Mouse (Mus musculus): ENCODE results near the gene Pogz.
"Not testable (repeated sequence)": the region's sequence is repeated elsewhere in the genome, so short reads cannot be mapped to it uniquely, and the experiment has no call there.

Pogz gene

DNA sequence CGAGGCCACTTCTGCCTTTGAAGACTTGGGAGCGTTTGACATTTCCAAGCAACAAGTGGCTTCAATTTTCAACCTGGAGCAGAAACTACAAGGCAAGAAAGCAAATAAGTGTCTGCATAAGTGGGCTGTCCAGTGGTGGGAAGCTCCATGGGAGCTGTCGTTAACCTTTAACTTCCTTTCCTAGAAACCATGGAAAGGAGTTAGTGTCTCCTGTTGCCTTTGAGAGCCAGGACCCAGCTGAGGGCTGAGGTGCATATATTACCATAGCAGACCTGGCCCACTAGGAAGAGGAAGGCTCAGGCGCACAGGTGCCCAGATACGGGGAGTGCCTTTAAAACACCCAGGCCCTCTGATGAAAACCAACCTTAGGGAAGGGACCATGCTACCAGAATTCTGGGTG lies 4.7 kb upstream of the Pogz start:
- no peak for DNase-seq (ENCODE audit: low spot score in 2 of 2)

DNA sequence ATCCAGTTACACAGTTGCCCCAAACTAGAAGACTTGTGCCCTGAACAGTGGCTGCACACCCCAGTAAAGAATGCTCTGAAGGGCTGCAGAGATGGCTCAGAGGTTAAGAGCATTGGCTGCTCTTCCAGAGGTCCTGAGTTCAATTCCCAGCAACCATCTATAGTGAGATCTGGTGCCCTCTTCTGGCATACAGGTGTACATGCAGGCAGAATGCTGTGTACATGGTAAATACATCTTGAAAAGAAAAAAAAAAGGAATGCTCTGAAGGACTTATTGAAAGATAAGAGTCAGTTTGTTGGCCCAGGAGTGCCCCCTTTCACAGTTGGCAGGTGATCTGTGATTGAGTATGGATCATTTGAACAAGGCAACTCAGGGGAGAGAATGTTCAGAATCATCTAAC lies 4.0 kb upstream of the Pogz start:
- DNase-seq (ENCODE audit: low spot score in 2 of 2), result no peak

DNA sequence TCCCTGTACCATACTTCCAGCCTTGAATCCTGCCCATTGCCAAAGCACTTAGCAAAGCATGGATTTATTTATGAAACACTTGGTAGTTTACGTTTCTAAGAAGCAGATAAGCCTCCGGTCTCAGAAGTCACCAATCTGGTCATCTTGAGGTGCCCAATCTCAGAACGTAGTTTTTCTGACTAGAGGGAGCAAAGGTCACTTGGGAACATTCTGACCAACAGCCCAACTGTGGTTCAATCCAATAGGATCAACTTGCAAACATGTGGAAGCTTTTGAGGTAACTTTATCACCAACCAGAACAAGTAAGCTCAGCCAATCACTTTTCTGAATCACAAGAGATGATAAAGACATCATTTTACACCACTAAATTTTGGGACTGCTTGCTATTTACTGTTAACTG lies 2.0 kb upstream of the Pogz start:
- DNase-seq (ENCODE audit: low spot score in 2 of 2), result no peak

DNA sequence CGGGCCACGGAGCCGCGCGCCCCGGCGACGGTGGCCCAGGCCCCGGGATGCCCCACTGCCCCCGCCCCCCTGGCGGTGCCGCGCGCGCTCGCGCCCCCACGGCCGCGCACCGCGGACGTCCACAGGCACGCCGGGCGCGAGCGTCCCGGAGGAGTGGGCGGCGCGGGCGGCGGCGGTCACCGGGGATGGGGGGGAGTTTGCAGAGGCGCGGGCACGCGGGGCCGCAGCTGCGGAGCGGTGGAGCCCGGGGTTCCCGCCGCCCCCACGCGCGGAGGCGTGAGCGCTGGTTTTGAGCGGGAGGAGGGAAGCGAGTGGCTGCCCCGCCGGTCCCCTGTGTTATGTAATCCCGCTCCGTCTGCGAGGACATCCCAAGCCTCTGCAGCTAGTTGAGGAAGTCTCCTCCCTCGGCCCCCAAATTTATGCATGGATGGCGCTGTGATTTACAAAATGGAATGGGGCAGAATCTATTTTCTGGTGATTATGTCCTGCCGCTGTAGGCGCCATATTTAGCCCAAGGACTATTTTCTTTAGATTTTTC lies 661 bp downstream of the Pogz start:
- DNase-seq (ENCODE audit: low spot score in 2 of 2), result peak; percentile 93 to 95

DNA sequence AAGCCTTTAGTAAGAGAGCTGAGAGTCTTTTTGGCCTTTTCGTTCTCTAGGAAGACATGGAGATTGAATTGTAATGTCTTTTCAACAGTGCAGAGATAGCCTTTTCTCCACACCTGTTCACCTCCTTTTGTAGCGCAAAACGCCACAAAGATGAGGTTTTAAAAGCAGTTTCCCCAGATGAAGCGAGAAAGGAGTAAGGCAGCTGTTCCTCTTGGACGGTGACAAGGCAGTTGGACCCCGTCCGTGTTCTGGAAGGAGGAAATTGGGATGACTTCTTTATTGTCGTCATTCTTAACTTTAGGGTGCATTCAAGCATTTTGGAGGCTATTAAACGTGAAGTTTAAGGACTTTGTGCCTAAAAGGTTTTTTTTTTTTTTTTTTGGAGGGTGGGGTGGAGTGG lies 1.3 kb downstream of the Pogz start:
- DNase-seq (ENCODE audit: low spot score in 2 of 2), result peak in 1 of 2 experiments; percentile 33

DNA sequence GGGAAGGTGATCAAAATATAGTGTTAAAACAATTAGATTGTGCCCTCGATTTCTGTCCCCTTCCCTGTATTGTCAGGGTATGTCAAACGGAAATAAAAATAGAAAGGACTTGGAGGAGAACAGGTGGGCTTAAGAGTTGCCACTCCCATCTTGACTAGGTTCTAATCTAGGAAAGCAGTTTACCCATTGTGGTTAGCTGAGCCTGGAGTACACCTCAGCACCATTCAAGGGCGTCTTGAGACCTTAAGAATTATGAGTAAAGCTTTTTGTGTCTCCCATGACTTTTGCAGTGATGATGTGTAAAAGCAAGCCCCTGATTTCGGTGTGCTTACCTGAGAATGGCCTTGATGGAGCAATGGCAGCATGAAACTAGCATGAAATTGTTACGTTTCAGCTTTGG lies 1.7 kb downstream of the Pogz start:
- no peak for DNase-seq (ENCODE audit: low spot score in 2 of 2)

DNA sequence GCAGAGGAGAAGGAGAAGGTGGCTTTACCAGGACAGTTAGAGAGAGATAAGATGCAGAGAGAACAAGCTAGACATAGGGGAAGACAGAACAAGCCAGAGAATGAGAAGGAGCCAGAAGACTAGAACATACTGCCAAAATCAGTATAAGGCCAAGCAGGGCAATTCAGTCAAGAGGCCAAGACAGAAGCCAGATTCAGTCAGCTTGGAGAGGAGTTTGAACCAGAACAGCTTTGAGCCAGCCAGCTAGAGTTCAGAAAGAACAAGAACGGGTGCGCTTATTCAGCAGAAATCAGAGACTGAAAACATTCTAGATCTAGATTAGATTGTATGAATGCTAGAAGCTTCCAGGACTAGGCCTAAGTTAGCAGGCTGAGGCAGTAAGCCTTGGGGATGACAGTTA lies 10.0 kb downstream of the Pogz start:
- no peak for DNase-seq (ENCODE audit: low spot score in 2 of 2)

DNA sequence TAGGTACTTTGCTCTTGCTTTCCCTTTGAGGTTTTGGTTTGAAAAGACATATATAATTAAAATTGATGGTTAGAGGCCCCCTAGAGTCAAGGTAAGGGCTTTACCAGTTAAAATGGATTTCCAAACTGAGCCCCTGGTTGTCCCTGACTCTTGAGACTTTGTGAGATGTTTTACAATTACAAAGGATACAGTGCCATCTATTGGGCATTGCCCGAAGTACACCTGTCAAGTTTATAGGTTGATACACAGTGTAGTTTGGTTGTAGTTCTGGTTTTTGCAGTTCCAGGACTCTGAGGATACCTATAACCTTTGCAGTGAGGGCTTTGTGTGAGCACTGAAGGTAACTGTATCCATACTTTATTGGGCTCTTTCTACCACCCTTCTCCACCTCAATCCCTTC lies 12.0 kb downstream of the Pogz start:
- peak; percentile 56 to 76 for DNase-seq (ENCODE audit: low spot score in 2 of 2)

DNA sequence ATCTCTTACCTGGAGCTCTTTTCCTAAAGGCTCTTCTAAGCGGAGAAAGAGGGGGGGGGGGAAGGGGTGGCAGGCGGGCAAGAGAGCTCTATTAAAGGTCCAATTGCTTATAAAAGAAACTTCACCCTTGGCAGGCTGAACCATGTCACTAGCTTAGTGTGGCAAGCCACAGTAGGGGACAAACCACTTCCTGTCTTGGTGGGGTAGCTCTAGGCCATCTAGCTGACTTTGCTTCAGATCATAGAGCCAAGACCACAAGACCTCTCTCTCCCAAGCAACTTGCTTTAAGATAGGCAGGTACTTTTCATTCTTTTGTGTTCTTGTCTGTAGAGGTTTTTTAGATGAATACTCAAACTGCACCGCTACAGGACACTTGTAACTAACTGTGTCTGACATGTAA lies 14.4 kb downstream of the Pogz start:
- DNase-seq (ENCODE audit: low spot score in 2 of 2), result no peak

DNA sequence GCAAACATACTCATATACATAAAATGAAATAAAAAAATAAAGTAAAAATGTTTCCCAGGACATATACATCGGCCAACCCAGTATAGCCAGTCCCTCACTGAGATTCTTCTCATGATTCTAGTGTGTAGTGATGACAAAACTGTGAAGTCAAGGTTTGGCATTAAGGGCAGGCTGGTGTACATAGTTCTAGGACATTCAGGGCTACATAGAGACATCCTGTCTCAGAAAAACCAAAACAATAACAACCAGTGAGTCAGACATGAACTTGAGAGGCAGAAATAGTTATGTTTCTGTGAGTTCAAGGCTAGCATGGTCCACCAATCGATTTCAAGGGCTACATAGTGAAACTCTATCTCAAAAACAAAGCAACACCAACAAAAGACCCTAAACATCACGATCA lies 14.8 kb downstream of the Pogz start:
- DNase-seq (ENCODE audit: low spot score in 2 of 2), result no peak

DNA sequence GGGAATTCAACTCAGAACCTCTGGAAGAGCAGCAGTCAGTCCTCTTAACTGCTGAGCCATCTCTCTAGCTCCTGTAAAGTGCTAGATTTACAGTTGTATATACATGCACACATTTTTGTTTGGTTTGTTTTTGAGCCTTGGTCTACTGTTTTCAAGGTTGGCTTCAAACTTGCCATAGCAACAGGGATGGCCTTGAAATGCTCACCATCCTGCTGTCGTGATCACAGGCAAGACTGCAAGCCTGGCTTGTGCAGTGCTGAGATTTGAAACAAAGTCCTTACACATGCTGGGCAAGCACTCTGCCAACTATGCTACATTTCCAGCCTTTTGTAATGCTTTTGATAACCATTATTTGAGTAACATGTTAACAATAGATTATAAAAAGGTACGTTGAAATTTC lies 22.1 kb downstream of the Pogz start:
- DNase-seq (ENCODE audit: low spot score in 2 of 2), result no peak

DNA sequence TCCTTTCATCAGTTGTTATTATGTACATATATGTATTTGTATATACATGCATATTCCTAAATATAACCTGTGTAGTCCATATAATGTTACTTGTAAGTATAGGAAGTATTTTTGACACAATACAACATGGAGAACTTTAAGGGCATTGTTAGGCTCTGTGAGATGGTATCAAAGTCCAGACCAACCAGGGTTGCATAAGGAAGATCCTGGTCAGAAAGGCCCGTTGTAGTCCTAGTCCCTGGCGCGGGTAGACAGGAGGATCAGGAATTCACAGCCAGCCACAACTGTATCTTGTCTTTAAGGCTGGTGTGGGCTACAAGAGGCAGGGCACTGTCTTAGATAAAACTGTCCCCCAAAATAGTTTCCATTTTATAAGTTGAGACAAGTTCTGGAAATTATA lies 31.6 kb downstream of the Pogz start:
- DNase-seq (ENCODE audit: low spot score in 2 of 2), result no peak

DNA sequence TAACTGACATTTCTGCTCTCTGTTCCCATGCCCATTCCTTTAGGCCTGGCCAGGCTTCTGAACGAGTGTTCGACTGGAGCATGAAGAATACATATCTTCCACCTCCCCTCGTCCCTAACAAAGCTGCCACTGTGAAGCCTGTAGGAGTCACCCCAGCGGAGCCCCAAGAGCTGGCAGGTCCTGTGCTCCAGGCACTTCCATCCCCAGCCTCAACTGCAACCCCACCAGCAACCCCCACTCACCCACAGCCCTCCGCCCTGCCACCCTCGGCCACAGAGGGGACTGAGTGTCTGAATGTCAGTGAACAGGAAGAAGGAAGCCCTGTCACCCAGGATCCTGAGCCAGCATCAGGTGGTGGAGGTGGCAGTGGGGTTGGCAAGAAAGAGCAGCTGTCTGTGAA lies 41.3 kb downstream of the Pogz start:
- DNase-seq (ENCODE audit: low spot score in 2 of 2), result no peak

DNA sequence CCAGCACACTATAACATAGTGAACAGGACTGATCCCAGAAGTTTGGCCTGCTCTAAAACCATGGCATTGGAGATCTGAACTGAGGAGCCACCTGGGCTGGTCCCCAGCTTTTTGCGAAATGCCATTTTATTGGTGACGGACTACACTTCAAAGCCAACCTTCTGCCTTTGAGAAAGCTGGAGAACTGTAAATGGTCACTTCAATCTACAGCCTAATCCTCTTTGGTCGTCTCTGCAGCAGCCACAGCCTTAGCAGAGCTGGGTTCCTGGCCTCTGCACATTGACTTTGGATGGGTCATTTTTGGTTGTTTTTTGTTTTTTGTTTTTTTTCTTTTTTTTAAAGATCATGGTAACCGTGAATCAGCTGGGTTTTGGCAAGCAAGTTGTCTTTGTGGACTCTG lies 44.5 kb downstream of the Pogz start:
- DNase-seq (ENCODE audit: low spot score in 2 of 2), result no peak

DNA sequence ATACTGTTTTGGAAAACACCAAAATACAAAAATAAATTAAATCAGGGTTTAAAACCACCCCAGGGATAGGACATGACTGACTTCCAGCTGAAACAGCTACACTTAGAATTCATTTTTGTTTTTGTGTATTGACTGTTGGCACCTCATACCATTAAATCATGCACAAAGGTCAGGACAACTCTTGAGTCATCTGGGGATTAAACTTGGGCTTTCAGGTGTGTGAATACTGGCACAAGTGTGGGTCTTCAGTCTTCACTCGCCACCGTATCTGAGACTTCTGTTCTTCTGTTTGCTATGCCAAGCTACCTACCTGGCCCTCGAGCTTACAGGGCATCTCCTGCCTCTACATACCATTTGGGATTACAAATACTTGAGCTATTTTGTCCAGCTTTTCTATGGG lies 45.2 kb downstream of the Pogz start:
- no peak for DNase-seq (ENCODE audit: low spot score in 2 of 2)

DNA sequence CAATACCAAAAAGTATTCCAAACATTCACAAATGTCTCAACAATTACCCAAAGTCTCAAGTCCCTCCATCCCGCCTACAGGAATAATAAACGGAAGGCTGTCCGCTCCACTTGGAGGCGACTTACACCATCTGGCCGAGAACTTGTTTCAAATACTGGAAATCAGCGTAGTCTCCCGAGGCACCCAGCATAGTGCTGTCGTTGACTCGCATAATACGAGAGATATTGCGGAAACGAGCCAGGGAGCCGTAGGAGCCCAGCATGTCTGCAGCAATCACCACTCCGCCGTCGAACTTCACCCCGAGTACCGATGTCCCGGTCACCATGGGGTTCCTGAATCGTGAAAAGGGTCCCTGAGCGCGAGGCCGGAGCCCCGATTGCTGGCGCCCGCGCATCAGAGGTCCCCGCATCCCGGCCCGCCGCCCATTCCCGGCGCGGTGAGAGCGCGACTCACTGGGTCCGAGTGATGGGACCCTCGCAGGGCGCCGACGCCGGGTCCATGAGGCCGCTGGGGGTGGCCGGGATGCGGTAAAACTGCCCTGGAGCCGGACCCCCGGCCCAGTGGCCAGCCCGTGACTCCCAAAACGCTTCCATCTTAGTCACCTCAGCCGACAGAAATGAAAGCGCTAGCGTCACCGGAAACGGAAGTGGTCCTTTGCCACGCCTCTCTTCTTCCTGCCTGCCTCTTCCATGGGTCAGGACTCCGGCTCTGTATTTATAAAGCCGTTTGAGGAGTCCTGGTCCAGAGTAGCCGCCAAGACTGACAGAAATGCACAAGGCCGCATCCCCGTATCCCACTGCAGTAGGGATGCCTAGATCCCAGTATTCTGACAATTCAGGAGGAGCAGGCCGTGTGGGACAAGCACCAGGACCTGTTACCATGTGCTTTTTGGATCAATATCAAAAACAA lies 49.2 kb downstream of the Pogz start, which contains the start of gene Psmb4:
Psmb4 (minus strand) TSS at position 646 of the 909 bp plus-strand sequence.
- peak; percentile 90 to 93 for DNase-seq (ENCODE audit: low spot score in 2 of 2)

DNA sequence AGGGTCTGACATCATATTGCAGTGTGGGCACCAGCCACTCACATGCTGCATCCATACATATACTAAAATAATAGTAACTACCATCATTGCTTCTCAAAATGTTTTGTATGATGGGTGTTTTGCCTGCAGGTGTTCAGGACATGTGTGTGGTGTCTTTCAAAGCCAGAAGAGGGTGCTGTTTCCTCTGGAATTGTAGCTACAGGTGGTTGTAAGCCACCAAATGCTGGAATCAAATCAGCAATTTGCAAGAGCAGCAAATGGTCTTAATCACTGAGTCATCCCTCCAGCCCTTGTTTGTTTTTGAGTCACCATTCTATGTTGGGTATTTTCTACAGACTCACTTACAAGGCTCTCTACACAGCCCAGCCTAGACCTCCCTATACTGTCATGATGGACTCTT lies 51.2 kb downstream of the Pogz start:
- no peak for DNase-seq (ENCODE audit: low spot score in 2 of 2)

DNA sequence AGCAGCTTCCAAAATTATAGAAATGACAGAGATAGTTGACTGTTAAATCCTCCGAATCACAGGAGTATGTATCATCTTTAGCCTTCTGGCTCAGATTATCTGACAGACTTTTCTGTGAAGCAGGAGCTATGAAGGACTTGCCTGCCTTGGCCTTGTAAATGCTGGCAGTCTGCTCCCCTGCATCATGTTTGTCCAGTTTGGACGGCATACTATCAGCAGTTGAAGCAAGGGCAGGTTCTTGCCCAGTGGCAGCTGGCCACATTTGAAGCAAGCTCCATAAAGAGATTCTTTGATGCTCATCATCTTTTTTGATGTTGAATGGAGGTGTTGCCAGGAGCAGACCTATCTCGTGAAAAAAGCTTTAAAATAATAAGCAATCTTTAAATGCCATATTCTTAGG lies 56.7 kb downstream of the Pogz start:
- no peak for DNase-seq (ENCODE audit: low spot score in 2 of 2)

DNA sequence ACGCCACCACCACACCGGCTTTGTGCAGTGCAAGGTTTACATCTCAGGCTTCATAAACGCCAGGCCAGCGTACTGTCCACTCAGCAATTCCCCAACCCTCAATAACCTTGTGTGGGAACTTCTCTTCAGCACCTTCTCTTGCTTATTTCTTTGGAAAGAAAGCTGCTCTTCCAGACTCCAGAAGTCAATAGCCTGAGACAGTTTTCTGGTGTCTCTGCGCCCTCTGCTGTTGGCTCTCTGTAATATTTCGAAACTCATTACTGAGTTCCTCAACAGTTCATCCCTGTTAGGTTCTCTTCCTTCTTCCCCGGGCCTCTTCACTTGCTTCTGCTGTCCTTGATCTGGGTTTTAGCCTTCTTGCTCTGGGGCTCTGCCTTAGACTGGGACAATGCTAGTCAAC lies 65.4 kb downstream of the Pogz start:
- peak; percentile 67 to 79 for DNase-seq (ENCODE audit: low spot score in 2 of 2)

DNA sequence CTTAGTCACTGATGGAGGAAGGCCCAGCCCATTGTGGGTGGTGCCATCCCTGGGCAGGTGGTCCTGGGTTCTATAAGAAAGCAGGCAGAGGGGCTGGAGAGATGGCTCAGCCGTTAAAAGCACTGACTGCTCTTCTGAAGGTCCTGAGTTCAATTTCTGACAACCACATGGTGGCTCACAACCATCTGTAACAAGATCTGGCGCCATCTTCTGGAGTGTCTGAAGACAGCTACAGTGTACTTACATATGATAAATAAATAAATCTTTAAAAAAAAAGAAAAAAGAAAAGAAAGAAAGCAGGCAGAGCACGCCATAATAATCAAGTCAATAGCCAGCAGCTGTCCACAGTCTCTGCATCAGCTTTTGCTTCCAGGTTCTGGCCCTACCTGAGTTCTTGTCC lies 67.4 kb downstream of the Pogz start:
- DNase-seq (ENCODE audit: low spot score in 2 of 2), result not testable (repeated sequence)

DNA sequence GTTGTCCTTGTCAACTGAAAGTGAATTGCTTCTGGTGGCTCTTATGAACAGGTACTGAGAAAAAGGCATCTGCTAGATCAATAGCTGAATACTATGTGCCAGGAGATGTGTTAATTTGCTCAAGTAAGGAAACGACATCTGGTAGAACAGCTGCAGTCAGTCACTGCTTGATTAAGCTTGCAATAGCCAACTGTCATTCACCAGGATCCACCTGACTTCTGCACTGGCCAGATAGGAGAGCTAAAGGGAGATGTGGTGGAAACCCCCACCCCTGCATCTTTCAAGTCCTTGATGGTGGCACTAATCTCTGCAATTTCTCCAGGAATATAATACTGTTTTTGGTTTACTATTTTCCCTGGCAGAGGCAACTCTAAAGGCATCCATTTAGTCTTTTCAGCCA lies 69.1 kb downstream of the Pogz start:
- DNase-seq (ENCODE audit: low spot score in 2 of 2), result no peak

DNA sequence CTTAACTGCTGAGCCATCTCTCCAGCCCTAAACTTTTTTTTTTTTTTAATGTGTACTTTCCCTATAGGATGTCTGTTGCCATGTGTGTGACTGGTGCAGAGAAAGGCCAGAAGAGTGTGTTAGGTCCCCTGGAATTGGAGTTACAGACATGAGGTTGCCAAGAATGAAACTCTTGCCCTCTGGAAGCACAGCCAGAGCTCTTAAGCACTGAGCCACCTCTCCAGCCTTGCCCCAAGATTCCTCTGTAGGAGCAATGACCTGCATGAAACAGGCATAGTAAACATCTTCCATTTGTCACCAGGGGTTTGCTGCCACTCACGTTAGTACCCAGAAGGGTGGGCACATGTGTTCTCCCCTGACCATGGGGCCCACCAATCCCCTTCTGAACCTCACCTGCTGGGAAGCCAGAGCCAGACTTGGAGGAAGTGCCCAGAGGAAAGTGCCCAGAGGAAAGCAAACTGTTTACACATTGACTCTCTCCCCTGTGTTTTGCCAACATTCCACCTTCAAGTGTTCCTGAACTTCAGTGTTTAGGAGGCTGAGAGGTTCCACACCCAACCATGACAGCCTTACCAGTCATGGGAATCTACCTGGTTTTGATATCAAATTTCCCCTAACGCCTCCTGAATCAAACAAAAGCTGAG lies 73.8 kb downstream of the Pogz start:
- DNase-seq (ENCODE audit: low spot score in 2 of 2), result no peak

DNA sequence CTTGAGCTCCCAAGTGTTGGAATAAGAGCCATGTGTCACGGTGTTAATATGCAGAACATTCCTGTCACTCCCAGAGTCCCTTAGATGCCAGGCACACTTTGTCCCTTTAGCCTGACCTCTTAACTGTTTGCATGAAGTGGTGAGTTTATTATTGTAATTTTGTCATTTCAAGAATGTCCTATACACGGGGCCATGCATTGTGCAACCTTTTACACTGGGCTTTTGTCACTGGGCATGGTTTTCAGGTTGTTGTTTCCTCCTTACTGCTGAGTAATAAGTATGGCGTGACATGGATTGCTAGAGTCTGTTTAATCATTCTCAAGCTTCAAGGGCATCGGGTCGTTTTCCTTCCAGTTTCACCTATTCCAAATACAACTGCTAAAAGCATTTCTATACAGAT lies 76.4 kb downstream of the Pogz start:
- DNase-seq (ENCODE audit: low spot score in 2 of 2), result no peak

All from right cerebral cortex, postnatal 10 days (tissue).